26 mouse cellular contexts compared by ENCODE assay signal in the genomic region with DNA sequence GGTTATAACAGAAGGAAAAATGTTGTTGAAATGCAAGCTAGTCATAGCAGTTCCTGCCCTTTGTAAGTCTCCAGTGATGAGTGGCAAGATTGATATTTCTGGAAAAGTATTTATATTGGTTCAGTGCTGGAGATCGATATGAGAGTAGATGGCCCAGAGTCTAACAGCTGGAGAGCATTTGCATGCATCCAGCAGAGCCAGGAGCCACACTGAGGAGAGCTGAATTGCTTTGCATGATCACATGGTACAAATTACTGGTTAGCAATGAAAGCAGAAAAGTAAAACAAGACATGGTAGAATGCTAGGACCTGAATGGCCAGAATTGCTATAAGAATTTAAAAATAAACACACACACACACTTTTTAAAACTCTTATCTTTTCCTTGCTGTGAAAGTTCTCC.
DNase-seq lines count a peak whose midpoint lies in the region; ATAC-seq and TF ChIP-seq lines count a peak whose summit lies in the region.
"Had no signal": no experiment of that assay in that cellular context is flagged by ENCODE, and none has a peak within 500 bp of the region (broad histone marks: within the 10 kb centered on the region; RNA-seq: fewer than 3 reads in every experiment).

No protein-coding gene starts in this region.

- no peaks in the 10 kb centered on the region for H3K27me3 ChIP-seq in CH12.LX (replicated peaks)
- no peaks in the 10 kb centered on the region for H3K27me3 ChIP-seq in embryonic facial prominence, embryonic 11.5 days (ENCODE audit: control insufficient read depth, insufficient read depth, low read length)
- H3K27me3 ChIP-seq in limb, embryonic 15.5 days, result no peaks in the 10 kb centered on the region
- H3K27me3 ChIP-seq: heart, embryonic 15.5 days; hindbrain, embryonic 15.5 days; intestine, embryonic 15.5 days; liver, embryonic 12.5 days; midbrain, embryonic 12.5 days had no signal

- DNase-seq in CH12.LX (ENCODE audit: extremely low read depth), result peak; percentile 16
- DNase-seq in embryonic facial prominence, embryonic 11.5 days (ENCODE audit: low spot score), result peak; percentile 71
- DNase-seq in forelimb bud, embryonic 11.5 days (ENCODE audit: low read depth, low spot score), result peak; percentile 58
- no peak for DNase-seq in cerebellum, adult 18-20 months
- DNase-seq in lung, postnatal 25 days (ENCODE audit: low spot score), result no peak
- no peak for DNase-seq in adrenal gland, postnatal 25 days
- DNase-seq: adrenal gland, postnatal 14 days; B cell, adult 2 months; cerebellum, adult 9-10 months; heart, postnatal 4 days; kidney, adult 9 months; kidney, postnatal 14 days; layer of hippocampus, postnatal 36 days; lung, adult 18-20 months; lung, postnatal 10 days; thymus, adult 2 months had no signal

- ATAC-seq in embryonic facial prominence, embryonic 11.5 days (replicated peaks; ENCODE audit: insufficient number of reproducible peaks, low FRiP score, low TSS enrichment, low read depth), result no peak
- no peak for ATAC-seq in limb, embryonic 15.5 days (ENCODE audit: insufficient number of reproducible peaks, low FRiP score, low TSS enrichment, low read depth)
- ATAC-seq: forebrain, embryonic 16.5 days; intestine, embryonic 15.5 days; liver, embryonic 12.5 days had no signal

- dilution Hi-C loops in CH12.LX (cut with MboI; ENCODE audit: extremely low pct_ligation_motif_present, extremely low pct_unique_long_range_greater_than_20kb, low sequenced_read_pairs), result no loop called here

- in situ Hi-C loops in CH12.LX (cut with MboI; ENCODE audit: low pct_ligation_motif_present, low pct_unique_long_range_greater_than_20kb, low sequenced_read_pairs), result no loop called here

- TF ChIP-seq CTCF in CH12.LX (conservative IDR thresholded peaks at IDR 0.05 in 1 of 2, IDR thresholded peaks at IDR 0.05 in 1 of 2; ENCODE audit: low read depth in 2 of 2, low read length in 2 of 2), result no peak

- TF ChIP-seq EP300 in CH12.LX (IDR thresholded peaks at IDR 0.05; ENCODE audit: low read length), result no peak; the same call in 1 of the 2 replicates

- peaks cover 0 to 15% of the 10 kb centered on the region in 2 experiments; a peak in 2 of 4 replicates for H3K4me1 ChIP-seq in CH12.LX (ENCODE audit: control insufficient read depth in 1 of 2, insufficient read depth in 2 of 2)
- peaks cover 3% of the 10 kb centered on the region; the same call in 1 of the 2 replicates for H3K4me1 ChIP-seq in embryonic facial prominence, embryonic 11.5 days (ENCODE audit: control insufficient read depth, insufficient read depth, low read length)
- peaks cover 14% of the 10 kb centered on the region for H3K4me1 ChIP-seq in limb, embryonic 15.5 days
- H3K4me1 ChIP-seq: heart, embryonic 15.5 days; hindbrain, embryonic 15.5 days; intestine, embryonic 15.5 days; liver, embryonic 12.5 days; midbrain, embryonic 12.5 days had no signal

- TF ChIP-seq RAD21 in CH12.LX (IDR thresholded peaks at IDR 0.05; ENCODE audit: low read depth, low read length), result no peak

- no peaks in the 10 kb centered on the region for H3K36me3 ChIP-seq in CH12.LX (replicated peaks in 1 of 2; ENCODE audit: control insufficient read depth in 1 of 2, insufficient read depth in 1 of 2, low read length in 1 of 2)
- H3K36me3 ChIP-seq in embryonic facial prominence, embryonic 11.5 days (replicated peaks; ENCODE audit: control insufficient read depth, insufficient read depth, low read depth, low read length), result no peaks in the 10 kb centered on the region
- H3K36me3 ChIP-seq in limb, embryonic 15.5 days, result no peaks in the 10 kb centered on the region
- H3K36me3 ChIP-seq: forebrain, embryonic 10.5 days; heart, embryonic 15.5 days; hindbrain, embryonic 15.5 days; intestine, embryonic 15.5 days; liver, embryonic 12.5 days; midbrain, embryonic 12.5 days had no signal

- TF ChIP-seq POLR2A in CH12.LX (IDR thresholded peaks at IDR 0.05; ENCODE audit: low read depth, low read length), result no peak

- H3K79me2 ChIP-seq in CH12.LX (replicated peaks; ENCODE audit: control insufficient read depth, extremely low read depth, insufficient read depth, poor library complexity, severe bottlenecking), result no peaks in the 10 kb centered on the region

- no peak overlapping the region for H3K27ac ChIP-seq in CH12.LX (ENCODE audit: insufficient read depth, low read depth)
- no peak overlapping the region; the same call in 1 of the 2 replicates for H3K27ac ChIP-seq in embryonic facial prominence, embryonic 11.5 days (replicated peaks; ENCODE audit: low read depth, low read length)
- peak overlapping the region; percentile 54 for H3K27ac ChIP-seq in limb, embryonic 15.5 days
- H3K27ac ChIP-seq: forebrain, embryonic 10.5 days; heart, embryonic 15.5 days; hindbrain, embryonic 15.5 days; intestine, embryonic 15.5 days; layer of hippocampus, adult 2 months; liver, embryonic 12.5 days; midbrain, embryonic 12.5 days; stomach, postnatal 0 days had no signal

- 18% methylated on average over 1 of the region's 1 CpGs for WGBS in embryonic facial prominence, embryonic 11.5 days
- WGBS in limb, embryonic 15.5 days, result 9% methylated on average over 1 of the region's 1 CpGs

- peak overlapping the region; percentile 50; the same call in 1 of the 2 replicates for H3K4me2 ChIP-seq in CH12.LX (ENCODE audit: insufficient read depth, low read depth, poor library complexity, severe bottlenecking)
- no peak overlapping the region for H3K4me2 ChIP-seq in embryonic facial prominence, embryonic 11.5 days (ENCODE audit: low read depth, low read length)
- no peak overlapping the region for H3K4me2 ChIP-seq in limb, embryonic 15.5 days
- H3K4me2 ChIP-seq: heart, embryonic 15.5 days; hindbrain, embryonic 15.5 days; intestine, embryonic 15.5 days; liver, embryonic 12.5 days; midbrain, embryonic 12.5 days had no signal

- no peak overlapping the region for H3K9ac ChIP-seq in CH12.LX (ENCODE audit: insufficient read depth, low read depth)
- H3K9ac ChIP-seq in embryonic facial prominence, embryonic 11.5 days (replicated peaks; ENCODE audit: low read length), result no peak overlapping the region
- H3K9ac ChIP-seq in limb, embryonic 15.5 days, result no peak overlapping the region
- H3K9ac ChIP-seq: heart, embryonic 15.5 days; hindbrain, embryonic 15.5 days; intestine, embryonic 15.5 days; liver, embryonic 12.5 days; midbrain, embryonic 12.5 days had no signal

- no peaks in the 10 kb centered on the region for H3K9me3 ChIP-seq in CH12.LX (replicated peaks; ENCODE audit: low read length)
- H3K9me3 ChIP-seq in embryonic facial prominence, embryonic 11.5 days (replicated peaks; ENCODE audit: control insufficient read depth, low read length), result no peaks in the 10 kb centered on the region
- H3K9me3 ChIP-seq in limb, embryonic 15.5 days, result no peaks in the 10 kb centered on the region
- H3K9me3 ChIP-seq: forebrain, embryonic 10.5 days; heart, embryonic 15.5 days; hindbrain, embryonic 15.5 days; intestine, embryonic 15.5 days; liver, embryonic 12.5 days; midbrain, embryonic 12.5 days had no signal

- H3K4me3 ChIP-seq in CH12.LX (replicated peaks in 1 of 3; ENCODE audit: low read depth in 2 of 3, low read length in 2 of 3, poor library complexity in 1 of 3), result peak overlapping the region in 1 of 3 experiments; percentile 19
- no peak overlapping the region for H3K4me3 ChIP-seq in embryonic facial prominence, embryonic 11.5 days (ENCODE audit: low read depth, low read length)
- no peak overlapping the region for H3K4me3 ChIP-seq in limb, embryonic 15.5 days
- H3K4me3 ChIP-seq: forebrain, embryonic 10.5 days; heart, embryonic 15.5 days; hindbrain, embryonic 15.5 days; intestine, embryonic 15.5 days; layer of hippocampus, adult 2 months; liver, embryonic 12.5 days; midbrain, embryonic 12.5 days had no signal

TF ChIP-seq in CH12.LX, 34 proteins besides CTCF, POLR2A, EP300 and RAD21:
- no peak for TF ChIP-seq GABPA (IDR thresholded peaks at IDR 0.05; ENCODE audit: insufficient replicate concordance, low read depth, low read length)
- TF ChIP-seq NELFE (IDR thresholded peaks at IDR 0.05; ENCODE audit: low read depth, low read length), result no peak
- TF ChIP-seq USF1 (IDR thresholded peaks at IDR 0.05; ENCODE audit: low read depth, low read length), result no peak
- TF ChIP-seq KAT2A (IDR thresholded peaks at IDR 0.05; ENCODE audit: insufficient replicate concordance, low read length), result no peak
- TF ChIP-seq ELF1 (IDR thresholded peaks at IDR 0.05; ENCODE audit: low read depth, low read length), result no peak
- TF ChIP-seq ZNF384 (IDR thresholded peaks at IDR 0.05; ENCODE audit: low read depth, low read length), result no peak

Comparison
In these comparisons a context has a peak if more than half of its experiments do, and no peak if none do; other contexts are left out.
1. DNase-seq: peak in CH12.LX (single experiment), embryonic facial prominence, embryonic 11.5 days (single experiment) and forelimb bud, embryonic 11.5 days (single experiment); none in cerebellum, adult 18-20 months (0 of 2), lung, postnatal 25 days (single experiment) and adrenal gland, postnatal 25 days (single experiment).